In genomic region chr17:75109081-75109716, GRCm38 (mm10) we compare ENCODE assay signal across 19 mouse cellular contexts.
DNase-seq lines count a peak whose midpoint lies in the region; ATAC-seq and TF ChIP-seq lines count a peak whose summit lies in the region.
"Had no signal": no experiment of that assay in that cellular context is flagged by ENCODE, and none has a peak within 500 bp of the region (broad histone marks: within the 10 kb centered on the region; RNA-seq: fewer than 3 reads in every experiment).

No protein-coding gene starts in this region.

- H3K4me2 ChIP-seq in kidney, embryonic 16.5 days (replicated peaks; ENCODE audit: low read depth, low read length), result no peak overlapping the region
- H3K4me2 ChIP-seq in lung, postnatal 0 days (replicated peaks; ENCODE audit: low read depth, low read length), result no peak overlapping the region
- H3K4me2 ChIP-seq in intestine, embryonic 16.5 days (ENCODE audit: low read depth, low read length), result no peak overlapping the region
- no peak overlapping the region for H3K4me2 ChIP-seq in stomach, postnatal 0 days (replicated peaks; ENCODE audit: low read depth)
- H3K4me2 ChIP-seq in midbrain, embryonic 14.5 days (ENCODE audit: low read length), result no peak overlapping the region
- H3K4me2 ChIP-seq: embryonic facial prominence, embryonic 13.5 days; forebrain, embryonic 13.5 days; heart, embryonic 13.5 days; hindbrain, embryonic 13.5 days had no signal

- WGBS in kidney, embryonic 16.5 days, result 54% methylated on average over 5 of the region's 5 CpGs
- WGBS in lung, postnatal 0 days, result 55% methylated on average over 5 of the region's 5 CpGs
- 57% methylated on average over 5 of the region's 5 CpGs for WGBS in intestine, embryonic 16.5 days
- 54% methylated on average over 5 of the region's 5 CpGs for WGBS in stomach, postnatal 0 days
- 75% methylated on average over 5 of the region's 5 CpGs for WGBS in midbrain, embryonic 14.5 days

- no peaks in the 10 kb centered on the region for H3K27me3 ChIP-seq in kidney, embryonic 16.5 days (ENCODE audit: insufficient read depth, low read length)
- H3K27me3 ChIP-seq in lung, postnatal 0 days (replicated peaks; ENCODE audit: insufficient read depth, low read length), result no peaks in the 10 kb centered on the region
- H3K27me3 ChIP-seq in intestine, embryonic 16.5 days (replicated peaks; ENCODE audit: control insufficient read depth, insufficient read depth, low read length), result no peaks in the 10 kb centered on the region
- H3K27me3 ChIP-seq in stomach, postnatal 0 days (ENCODE audit: control insufficient read depth, insufficient read depth, low read length), result no peaks in the 10 kb centered on the region
- no peaks in the 10 kb centered on the region for H3K27me3 ChIP-seq in midbrain, embryonic 14.5 days (ENCODE audit: control insufficient read depth, insufficient read depth, low read length)
- H3K27me3 ChIP-seq: embryonic facial prominence, embryonic 13.5 days; forebrain, embryonic 13.5 days; heart, embryonic 13.5 days; hindbrain, embryonic 13.5 days had no signal

- TF ChIP-seq EP300 in lung, postnatal 0 days (IDR thresholded peaks at IDR 0.05), result 0 out of 2 replicates have a peak, but pooled peaks have one; percentile 25
- TF ChIP-seq EP300 in stomach, postnatal 0 days (optimal IDR thresholded peaks at IDR 0.05), result no peak

- H3K4me3 ChIP-seq in kidney, embryonic 16.5 days (ENCODE audit: low read length), result no peak overlapping the region
- no peak overlapping the region for H3K4me3 ChIP-seq in lung, postnatal 0 days (ENCODE audit: low read depth, low read length)
- H3K4me3 ChIP-seq in intestine, embryonic 16.5 days (ENCODE audit: low read length), result no peak overlapping the region
- H3K4me3 ChIP-seq in stomach, postnatal 0 days (ENCODE audit: low read depth, low read length), result no peak overlapping the region
- no peak overlapping the region for H3K4me3 ChIP-seq in midbrain, embryonic 14.5 days (replicated peaks; ENCODE audit: low read depth, low read length)
- H3K4me3 ChIP-seq: embryonic facial prominence, embryonic 13.5 days; forebrain, embryonic 13.5 days; heart, embryonic 13.5 days; hindbrain, embryonic 13.5 days had no signal

- H3K27ac ChIP-seq in kidney, embryonic 16.5 days (ENCODE audit: low read length), result peak overlapping the region; percentile 16; the same call in 1 of the 2 replicates
- no peak overlapping the region for H3K27ac ChIP-seq in lung, postnatal 0 days (ENCODE audit: low read length)
- H3K27ac ChIP-seq in intestine, embryonic 16.5 days (ENCODE audit: low read length), result no peak overlapping the region
- peak overlapping the region; percentile 81 for H3K27ac ChIP-seq in stomach, postnatal 0 days (replicated peaks)
- no peak overlapping the region for H3K27ac ChIP-seq in midbrain, embryonic 14.5 days (replicated peaks; ENCODE audit: low read depth, low read length)
- H3K27ac ChIP-seq: embryonic facial prominence, embryonic 13.5 days; forebrain, embryonic 13.5 days; heart, embryonic 13.5 days; hindbrain, embryonic 13.5 days had no signal

- H3K9me3 ChIP-seq in kidney, embryonic 16.5 days (ENCODE audit: low read length), result no peaks in the 10 kb centered on the region
- H3K9me3 ChIP-seq in lung, postnatal 0 days (ENCODE audit: low read length), result no peaks in the 10 kb centered on the region
- H3K9me3 ChIP-seq in intestine, embryonic 16.5 days (ENCODE audit: control insufficient read depth, low read length), result no peaks in the 10 kb centered on the region
- H3K9me3 ChIP-seq in stomach, postnatal 0 days (ENCODE audit: control insufficient read depth, low read length), result no peaks in the 10 kb centered on the region
- H3K9me3 ChIP-seq in midbrain, embryonic 14.5 days (ENCODE audit: control insufficient read depth, low read length), result no peaks in the 10 kb centered on the region
- H3K9me3 ChIP-seq: embryonic facial prominence, embryonic 13.5 days; forebrain, embryonic 13.5 days; heart, embryonic 13.5 days; hindbrain, embryonic 13.5 days had no signal

- TF ChIP-seq CTCF in lung, postnatal 0 days (IDR thresholded peaks at IDR 0.05), result no peak
- no peak for TF ChIP-seq CTCF in stomach, postnatal 0 days (IDR thresholded peaks at IDR 0.05; ENCODE audit: low read depth)

- ATAC-seq in kidney, embryonic 16.5 days (ENCODE audit: low FRiP score, low TSS enrichment), result no peak
- peak; percentile 35; the same call in 1 of the 2 replicates for ATAC-seq in lung, postnatal 0 days
- 0 out of 2 replicates have a peak, but pooled peaks have one; percentile 21 for ATAC-seq in intestine, embryonic 16.5 days
- peak; percentile 72 for ATAC-seq in stomach, postnatal 0 days (ENCODE audit: low FRiP score, low TSS enrichment)
- no peak for ATAC-seq in midbrain, embryonic 14.5 days (ENCODE audit: low FRiP score, low TSS enrichment)
- ATAC-seq: forebrain, embryonic 13.5 days; forebrain, postnatal 0 days had no signal

- H3K9ac ChIP-seq in kidney, embryonic 16.5 days (replicated peaks; ENCODE audit: low read length), result no peak overlapping the region
- H3K9ac ChIP-seq in lung, postnatal 0 days (replicated peaks; ENCODE audit: low read depth), result no peak overlapping the region
- H3K9ac ChIP-seq in intestine, embryonic 16.5 days (ENCODE audit: low read depth, low read length), result no peak overlapping the region
- no peak overlapping the region for H3K9ac ChIP-seq in stomach, postnatal 0 days (ENCODE audit: low read length)
- no peak overlapping the region for H3K9ac ChIP-seq in midbrain, embryonic 14.5 days (replicated peaks; ENCODE audit: low read length)
- H3K9ac ChIP-seq: embryonic facial prominence, embryonic 13.5 days; forebrain, embryonic 13.5 days; forebrain, postnatal 0 days; heart, embryonic 13.5 days; hindbrain, embryonic 13.5 days had no signal

- no peak for DNase-seq in kidney, adult 18-20 months
- DNase-seq in lung, postnatal 0 days (ENCODE audit: low spot score), result peak; percentile 14
- DNase-seq in lung, postnatal 14 days, result no peak
- peak; percentile 62 for DNase-seq in stomach, postnatal 0 days (ENCODE audit: low spot score)
- DNase-seq in midbrain, embryonic 14.5 days, result no peak
- DNase-seq: adrenal gland, adult 2 months; adrenal gland, postnatal 25 days; cerebellum, adult 18-20 months; cerebellum, adult 9-11 months; cerebellum, postnatal 36 days; forebrain, postnatal 0 days; gastrocnemius, postnatal 14 days; heart, postnatal 36 days had no signal

- peaks cover 13% of the 10 kb centered on the region for H3K4me1 ChIP-seq in kidney, embryonic 16.5 days (ENCODE audit: insufficient read depth, low read length)
- H3K4me1 ChIP-seq in lung, postnatal 0 days (ENCODE audit: insufficient read depth, low read depth, low read length), result no peaks in the 10 kb centered on the region
- H3K4me1 ChIP-seq in intestine, embryonic 16.5 days (ENCODE audit: control insufficient read depth, insufficient read depth, low read length), result peaks cover 5% of the 10 kb centered on the region
- no peaks in the 10 kb centered on the region for H3K4me1 ChIP-seq in stomach, postnatal 0 days (replicated peaks; ENCODE audit: control insufficient read depth, insufficient read depth)
- no peaks in the 10 kb centered on the region for H3K4me1 ChIP-seq in midbrain, embryonic 14.5 days (ENCODE audit: control insufficient read depth, insufficient read depth, low read length)
- H3K4me1 ChIP-seq: hindbrain, embryonic 13.5 days had no signal

- no peaks in the 10 kb centered on the region for H3K36me3 ChIP-seq in kidney, embryonic 16.5 days (ENCODE audit: insufficient read depth, low read length)
- no peaks in the 10 kb centered on the region for H3K36me3 ChIP-seq in lung, postnatal 0 days (ENCODE audit: insufficient read depth, low read length)
- H3K36me3 ChIP-seq in intestine, embryonic 16.5 days (ENCODE audit: control insufficient read depth, insufficient read depth, low read length), result no peaks in the 10 kb centered on the region
- H3K36me3 ChIP-seq in stomach, postnatal 0 days (ENCODE audit: control insufficient read depth, insufficient read depth, low read length), result no peaks in the 10 kb centered on the region
- no peaks in the 10 kb centered on the region for H3K36me3 ChIP-seq in midbrain, embryonic 14.5 days (ENCODE audit: control insufficient read depth, insufficient read depth, low read length)
- H3K36me3 ChIP-seq: embryonic facial prominence, embryonic 13.5 days; heart, embryonic 13.5 days; hindbrain, embryonic 13.5 days had no signal

Comparison
In these comparisons a context has a peak if more than half of its experiments do, and no peak if none do; other contexts are left out.
1. DNase-seq: peak in lung, postnatal 0 days (single experiment) and stomach, postnatal 0 days (single experiment); none in kidney, adult 18-20 months (single experiment), lung, postnatal 14 days (single experiment) and midbrain, embryonic 14.5 days (single experiment).
2. ATAC-seq: peak in lung, postnatal 0 days (single experiment), intestine, embryonic 16.5 days (single experiment) and stomach, postnatal 0 days (single experiment); none in kidney, embryonic 16.5 days (single experiment) and midbrain, embryonic 14.5 days (single experiment).
3. H3K27ac ChIP-seq: peak in kidney, embryonic 16.5 days (single experiment) and stomach, postnatal 0 days (single experiment); none in lung, postnatal 0 days (single experiment), intestine, embryonic 16.5 days (single experiment) and midbrain, embryonic 14.5 days (single experiment).